12 mouse cellular contexts compared by ENCODE assay signal in genomic region chr10:13714920-13715293, GRCm38 (mm10).
DNase-seq lines count a peak whose midpoint lies in the region; ATAC-seq and TF ChIP-seq lines count a peak whose summit lies in the region.
"Had no signal": no experiment of that assay in that cellular context is flagged by ENCODE, and none has a peak within 500 bp of the region (broad histone marks: within the 10 kb centered on the region; RNA-seq: fewer than 3 reads in every experiment).

No protein-coding gene starts in this region.

- H3K4me3 ChIP-seq in kidney, postnatal 0 days (replicated peaks; ENCODE audit: low read depth, low read length): no peak overlapping the region
- H3K4me3 ChIP-seq in forebrain, postnatal 0 days (ENCODE audit: low read depth, low read length): no peak overlapping the region
- H3K4me3 ChIP-seq in limb, embryonic 14.5 days (replicated peaks; ENCODE audit: low read length): no peak overlapping the region
- no peak overlapping the region for H3K4me3 ChIP-seq in olfactory bulb, adult 2 months (ENCODE audit: insufficient read depth, low read depth, low read length)
- no peak overlapping the region for H3K4me3 ChIP-seq in intestine, embryonic 16.5 days (ENCODE audit: low read length)
- H3K4me3 ChIP-seq: embryonic facial prominence, embryonic 15.5 days; limb, embryonic 15.5 days; lung, embryonic 15.5 days had no signal

- ATAC-seq in kidney, postnatal 0 days (replicated peaks; ENCODE audit: low FRiP score, low read depth): no peak
- peak; percentile 28; the same call in 1 of the 2 replicates for ATAC-seq in forebrain, postnatal 0 days
- no peak; the same call in 1 of the 2 replicates for ATAC-seq in limb, embryonic 14.5 days (ENCODE audit: low FRiP score, low read depth)
- no peak for ATAC-seq in intestine, embryonic 16.5 days

- no peak for TF ChIP-seq POLR2A in limb, embryonic 14.5 days (IDR thresholded peaks at IDR 0.05; ENCODE audit: borderline replicate concordance, extremely low read depth, insufficient read depth, insufficient read length)
- TF ChIP-seq POLR2A in olfactory bulb, adult 2 months (IDR thresholded peaks at IDR 0.05; ENCODE audit: insufficient read depth, low read depth, low read length): no peak

- no peaks in the 10 kb centered on the region for H3K27me3 ChIP-seq in kidney, postnatal 0 days (ENCODE audit: insufficient read depth, low read length)
- no peaks in the 10 kb centered on the region for H3K27me3 ChIP-seq in forebrain, postnatal 0 days (ENCODE audit: insufficient read depth, low read length)
- no peaks in the 10 kb centered on the region for H3K27me3 ChIP-seq in limb, embryonic 14.5 days (ENCODE audit: control insufficient read depth, insufficient read depth, low read length)
- no peaks in the 10 kb centered on the region for H3K27me3 ChIP-seq in intestine, embryonic 16.5 days (replicated peaks; ENCODE audit: control insufficient read depth, insufficient read depth, low read length)
- H3K27me3 ChIP-seq: CH12.LX; embryonic facial prominence, embryonic 15.5 days; lung, embryonic 15.5 days had no signal

- 34% methylated on average over 7 of the region's 7 CpGs for WGBS in kidney, postnatal 0 days
- 12% methylated on average over 7 of the region's 7 CpGs for WGBS in forebrain, postnatal 0 days
- WGBS in limb, embryonic 14.5 days: 33% methylated on average over 7 of the region's 7 CpGs
- 28% methylated on average over 7 of the region's 7 CpGs for WGBS in olfactory bulb, adult 2 months
- 70% methylated on average over 7 of the region's 7 CpGs for WGBS in intestine, embryonic 16.5 days

- no peaks in the 10 kb centered on the region for H3K36me3 ChIP-seq in kidney, postnatal 0 days (ENCODE audit: insufficient read depth, low read length)
- no peaks in the 10 kb centered on the region for H3K36me3 ChIP-seq in forebrain, postnatal 0 days (ENCODE audit: insufficient read depth)
- H3K36me3 ChIP-seq in limb, embryonic 14.5 days (ENCODE audit: control insufficient read depth, insufficient read depth, low read length): no peaks in the 10 kb centered on the region
- no peaks in the 10 kb centered on the region for H3K36me3 ChIP-seq in intestine, embryonic 16.5 days (ENCODE audit: control insufficient read depth, insufficient read depth, low read length)
- H3K36me3 ChIP-seq: embryonic facial prominence, embryonic 15.5 days; limb, embryonic 15.5 days; lung, embryonic 15.5 days had no signal

- H3K27ac ChIP-seq in kidney, postnatal 0 days: peak overlapping the region; percentile 57
- H3K27ac ChIP-seq in forebrain, postnatal 0 days (ENCODE audit: low read depth, low read length): no peak overlapping the region
- H3K27ac ChIP-seq in limb, embryonic 14.5 days (replicated peaks; ENCODE audit: low read depth, low read length): no peak overlapping the region
- peak overlapping the region; percentile 56 for H3K27ac ChIP-seq in olfactory bulb, adult 2 months (ENCODE audit: insufficient read depth, low read depth, low read length)
- H3K27ac ChIP-seq in intestine, embryonic 16.5 days (ENCODE audit: low read length): no peak overlapping the region
- H3K27ac ChIP-seq: embryonic facial prominence, embryonic 15.5 days; limb, embryonic 15.5 days; lung, embryonic 15.5 days had no signal

- 0 out of 2 replicates have a peak overlapping the region, but pooled peaks have one; percentile 13 for H3K9ac ChIP-seq in kidney, postnatal 0 days (ENCODE audit: low read depth, low read length)
- no peak overlapping the region for H3K9ac ChIP-seq in forebrain, postnatal 0 days
- H3K9ac ChIP-seq in limb, embryonic 14.5 days (ENCODE audit: low read depth, low read length, severe bottlenecking): peak overlapping the region; percentile 38; the same call in 1 of the 2 replicates
- H3K9ac ChIP-seq in intestine, embryonic 16.5 days (ENCODE audit: low read depth, low read length): no peak overlapping the region
- H3K9ac ChIP-seq: embryonic facial prominence, embryonic 15.5 days; limb, embryonic 15.5 days; lung, embryonic 15.5 days had no signal

- peaks cover 9% of the 10 kb centered on the region for H3K4me1 ChIP-seq in kidney, postnatal 0 days (replicated peaks; ENCODE audit: insufficient read depth, low read length)
- 0 out of 2 replicates have a peak, but pooled peaks cover 6% of the 10 kb centered on the region for H3K4me1 ChIP-seq in forebrain, postnatal 0 days (ENCODE audit: insufficient read depth)
- peaks cover 16% of the 10 kb centered on the region for H3K4me1 ChIP-seq in limb, embryonic 14.5 days (ENCODE audit: control insufficient read depth, insufficient read depth, low read length)
- peaks cover 11% of the 10 kb centered on the region for H3K4me1 ChIP-seq in olfactory bulb, adult 2 months (ENCODE audit: control insufficient read depth, insufficient read depth, low read length)
- 0 out of 2 replicates have a peak, but pooled peaks cover 3% of the 10 kb centered on the region for H3K4me1 ChIP-seq in intestine, embryonic 16.5 days (ENCODE audit: control insufficient read depth, insufficient read depth, low read length)

- DNase-seq in kidney, postnatal 0 days (ENCODE audit: low spot score): peak; percentile 57
- no peak for DNase-seq in kidney, postnatal 25 days
- no peak for DNase-seq in forebrain, postnatal 0 days
- no peak for DNase-seq in limb, embryonic 14.5 days (ENCODE audit: low spot score)
- no peak for DNase-seq in retina, embryonic 14.5 days (ENCODE audit: low spot score)
- DNase-seq: thymus, postnatal 36 days had no signal

- H3K9me3 ChIP-seq in kidney, postnatal 0 days (replicated peaks; ENCODE audit: low read length): no peaks in the 10 kb centered on the region
- H3K9me3 ChIP-seq in forebrain, postnatal 0 days (ENCODE audit: low read length): no peaks in the 10 kb centered on the region
- no peaks in the 10 kb centered on the region for H3K9me3 ChIP-seq in limb, embryonic 14.5 days (ENCODE audit: control insufficient read depth, low read length)
- no peaks in the 10 kb centered on the region for H3K9me3 ChIP-seq in intestine, embryonic 16.5 days (ENCODE audit: control insufficient read depth, low read length)
- H3K9me3 ChIP-seq: embryonic facial prominence, embryonic 15.5 days; limb, embryonic 15.5 days; lung, embryonic 15.5 days had no signal

- TF ChIP-seq CTCF in kidney, postnatal 0 days (IDR thresholded peaks at IDR 0.05; ENCODE audit: low read depth): no peak
- no peak for TF ChIP-seq CTCF in forebrain, postnatal 0 days (IDR thresholded peaks at IDR 0.05; ENCODE audit: low read depth)
- no peak for TF ChIP-seq CTCF in olfactory bulb, adult 2 months (IDR thresholded peaks at IDR 0.05; ENCODE audit: insufficient read depth, low read depth, low read length)

- peak overlapping the region; percentile 27; the same call in 1 of the 2 replicates for H3K4me2 ChIP-seq in kidney, postnatal 0 days (ENCODE audit: low read length)
- H3K4me2 ChIP-seq in forebrain, postnatal 0 days (ENCODE audit: low read depth): no peak overlapping the region
- 0 out of 2 replicates have a peak overlapping the region, but pooled peaks have one; percentile 4 for H3K4me2 ChIP-seq in limb, embryonic 14.5 days (replicated peaks; ENCODE audit: low read depth, low read length, severe bottlenecking)
- no peak overlapping the region for H3K4me2 ChIP-seq in intestine, embryonic 16.5 days (ENCODE audit: low read depth, low read length)
- H3K4me2 ChIP-seq: embryonic facial prominence, embryonic 15.5 days; limb, embryonic 15.5 days; lung, embryonic 15.5 days had no signal

Comparison
In these comparisons a context has a peak if more than half of its experiments do, and no peak if none do; other contexts are left out.
1. H3K27ac ChIP-seq: peak in kidney, postnatal 0 days (single experiment) and olfactory bulb, adult 2 months (single experiment); none in forebrain, postnatal 0 days (single experiment), limb, embryonic 14.5 days (single experiment) and intestine, embryonic 16.5 days (single experiment).
2. H3K4me2 ChIP-seq: peak in kidney, postnatal 0 days (single experiment) and limb, embryonic 14.5 days (single experiment); none in forebrain, postnatal 0 days (single experiment) and intestine, embryonic 16.5 days (single experiment).
3. H3K9ac ChIP-seq: peak in kidney, postnatal 0 days (single experiment) and limb, embryonic 14.5 days (single experiment); none in forebrain, postnatal 0 days (single experiment) and intestine, embryonic 16.5 days (single experiment).